Mouse (Mus musculus) spleen, adult 2 months (tissue): ENCODE results near the gene Gpatch2.

Experiments
- CTCF ChIP-seq: fragments of 200-500 bp; IDR thresholded peaks from 2 replicates; pipeline ENCODE4 v1.5.1; 2011; ENCODE audit warnings: mild to moderate bottlenecking, inconsistent platforms; ENCODE audit not compliant: insufficient read depth, insufficient read length, insufficient replicate concordance; ENCODE audit errors: extremely low read depth
- POLR2A ChIP-seq: fragments of 200-500 bp; IDR thresholded peaks from 2 replicates; pipeline ENCODE4 v1.6.1; 2011; ENCODE audit warnings: low read depth, low read length, inconsistent platforms

DNA sequence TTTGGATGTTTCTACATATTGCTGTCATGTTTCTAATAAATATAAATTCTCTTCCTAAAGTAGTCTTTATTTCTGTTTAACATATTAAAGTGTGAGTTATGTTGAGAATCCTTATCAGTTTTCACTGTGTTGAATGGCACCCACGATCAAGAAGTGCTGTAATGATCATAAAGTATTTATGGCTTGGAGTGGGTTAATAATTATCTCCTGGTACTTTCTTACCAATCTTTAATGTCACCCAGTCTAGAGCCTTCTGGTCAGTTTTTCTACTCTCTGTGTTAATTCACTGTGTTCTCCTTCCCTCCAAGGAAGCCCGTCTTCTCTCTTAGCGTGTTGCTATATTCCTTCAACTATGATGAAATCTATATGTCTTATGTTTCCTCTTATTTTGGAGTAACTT, 25.0 kb downstream of the Gpatch2 start:
- TF ChIP-seq CTCF = no peak
- no peak for TF ChIP-seq POLR2A
